Mouse (Mus musculus) liver, postnatal 0 days (tissue): Measurements from ENCODE around the gene Klc4.

ENCODE experiments used
- CTCF ChIP-seq: sonication (generic); IDR thresholded peaks from 2 replicates; pipeline ENCODE4 v1.5.1; 2016; ENCODE audit warnings: antibody characterized with exemption, low read depth
- EP300 ChIP-seq: IDR thresholded peaks from 2 replicates; pipeline ENCODE4 v1.6.1; 2016; ENCODE audit warnings: antibody characterized with exemption, low read depth, mild to moderate bottlenecking

GRCm38 (mm10) chr17:46605126-46605525 lies 40.7 kb downstream of the Klc4 start:
- no peak for TF ChIP-seq CTCF
- no peak for TF ChIP-seq EP300
